Mouse (Mus musculus) small intestine, adult 2 months (tissue): ENCODE results near the gene Pi16. TPM values are rescaled to one million over a fixed set of nuclear protein-coding genes. Genes with fewer than 3 reads are reported as not detected.
A peak's percentile ranks its signal among the peaks of the same experiment; 100 is the strongest.

Source experiments
- H3K27ac ChIP-seq: fragments of 200-500 bp; 2 replicates; pipeline ENCODE4 v1.5.1; 2012; ENCODE audit warnings: low read depth, low read length, control low read depth, inconsistent platforms; ENCODE audit not compliant: insufficient read depth
- H3K27me3 ChIP-seq: fragments of 200-500 bp; 2 replicates; pipeline ENCODE4 v1.6.1; 2012; ENCODE audit warnings: mild to moderate bottlenecking, moderate library complexity, low read length, inconsistent platforms; ENCODE audit not compliant: control insufficient read depth, insufficient read depth
- H3K36me3 ChIP-seq: fragments of 200-500 bp; 2 replicates; pipeline ENCODE4 v1.6.1; 2012; ENCODE audit warnings: mild to moderate bottlenecking, low read length, control low read depth, inconsistent platforms; ENCODE audit not compliant: control insufficient read depth, insufficient read depth
- H3K4me1 ChIP-seq: fragments of 200-500 bp; 2 replicates; pipeline ENCODE4 v1.6.1; 2012; ENCODE audit warnings: low read length, inconsistent platforms, mixed read lengths; ENCODE audit not compliant: control insufficient read depth, insufficient read depth, insufficient read length
- H3K4me3 ChIP-seq: fragments of 200-500 bp; 2 replicates; pipeline ENCODE4 v1.5.1; 2012; ENCODE audit warnings: low read depth, mild to moderate bottlenecking, control low read depth, inconsistent platforms, low read length, moderate library complexity
- CTCF ChIP-seq: fragments of 200-500 bp; IDR thresholded peaks from 2 replicates; pipeline ENCODE4 v1.5.1; 2012; ENCODE audit warnings: low read depth, mild to moderate bottlenecking, control low read depth, inconsistent platforms, low read length, moderate library complexity, mixed read lengths; ENCODE audit not compliant: insufficient replicate concordance, insufficient read length; ENCODE audit errors: extremely low read depth
- POLR2A ChIP-seq: fragments of 200-500 bp; IDR thresholded peaks from 2 replicates; pipeline ENCODE4 v1.6.1; 2012; ENCODE audit warnings: low read depth, mild to moderate bottlenecking, control low read depth, inconsistent platforms, low read length, moderate library complexity
- WGBS: fragments of 180-500 bp; shearing (Covaris S2); methylation state at CpG from one replicate; pipeline ENCODE4 v1.1.7; 2018; 5-methylcytosine and 5-hydroxymethylcytosine counted together
- polyA plus RNA-seq: library from polyadenylated mRNA; depleted of rRNA; stranded (reverse); fragments of >200 nt; gene quantifications from 2 replicates; pipeline ENCODE4 v1.2.3, GENCODE M21; 2012

The Pi16 gene
- polyA plus RNA-seq, 1 experiment = 1.6 TPM

- peak overlapping the region; percentile 36 for H3K4me3 ChIP-seq
- H3K4me1 ChIP-seq = peaks cover 5% of the 10 kb centered on the region
- no peaks in the 10 kb centered on the region for H3K36me3 ChIP-seq
- 18% methylated on average over 18 of the region's 18 CpGs for WGBS
- no peak overlapping the region for H3K27ac ChIP-seq
- no peaks in the 10 kb centered on the region; the same call in 1 of the 2 replicates for H3K27me3 ChIP-seq
- TF ChIP-seq CTCF (no peak), POLR2A (no peak)
Measured at GRCm38 (mm10) chr17:29322603-29322962, 5.1 kb downstream of the Pi16 start.

GRCm38 (mm10) chr17:29323625-29324024 is 6.1 kb downstream of the Pi16 start:
- H3K4me3 ChIP-seq = no peak overlapping the region
- no peaks in the 10 kb centered on the region; the same call in 1 of the 2 replicates for H3K27me3 ChIP-seq
- TF ChIP-seq CTCF (no peak), POLR2A (no peak)
- H3K36me3 ChIP-seq = no peaks in the 10 kb centered on the region
- H3K4me1 ChIP-seq = peaks cover 5% of the 10 kb centered on the region
- 94% methylated on average over 3 of the region's 3 CpGs for WGBS
- no peak overlapping the region for H3K27ac ChIP-seq

- no peak overlapping the region for H3K4me3 ChIP-seq
- TF ChIP-seq CTCF (no peak), POLR2A (no peak)
- peaks cover 5% of the 10 kb centered on the region for H3K4me1 ChIP-seq
- 94% methylated on average over 13 of the region's 13 CpGs for WGBS
- H3K27ac ChIP-seq = no peak overlapping the region
- H3K27me3 ChIP-seq = no peaks in the 10 kb centered on the region; the same call in 1 of the 2 replicates
- H3K36me3 ChIP-seq = no peaks in the 10 kb centered on the region
Measured at GRCm38 (mm10) chr17:29325831-29326230, 8.4 kb downstream of the Pi16 start.

GRCm38 (mm10) chr17:29326531-29327529 is 9.3 kb downstream of the Pi16 start:
- WGBS = 39% methylated on average over 52 of the region's 52 CpGs
- no peak for TF ChIP-seq CTCF
- TF ChIP-seq POLR2A = no peak
- Histone ChIP-seq H3K27me3 (no peaks in the 10 kb centered on the region; the same call in 1 of the 2 replicates), H3K27ac (no peak overlapping the region), H3K36me3 (peaks cover 4% of the 10 kb centered on the region), H3K4me1 (peaks cover 5% of the 10 kb centered on the region), H3K4me3 (no peak overlapping the region)

- Histone ChIP-seq H3K27ac (no peak overlapping the region), H3K36me3 (peaks cover 12% of the 10 kb centered on the region), H3K27me3 (no peaks in the 10 kb centered on the region; the same call in 1 of the 2 replicates), H3K4me1 (peaks cover 2% of the 10 kb centered on the region; the same call in 1 of the 2 replicates), H3K4me3 (no peak overlapping the region)
- WGBS = 91% methylated on average over 9 of the region's 9 CpGs
- TF ChIP-seq CTCF (no peak), POLR2A (no peak)
Measured at GRCm38 (mm10) chr17:29327691-29328090, 10.2 kb downstream of the Pi16 start.

- H3K36me3 ChIP-seq = peaks cover 26% of the 10 kb centered on the region
- H3K4me1 ChIP-seq = no peaks in the 10 kb centered on the region
- no peaks in the 10 kb centered on the region; the same call in 1 of the 2 replicates for H3K27me3 ChIP-seq
- TF ChIP-seq POLR2A (no peak), CTCF (no peak)
- whole genome bisulfite sequencing = 81% methylated on average over 3 of the region's 3 CpGs
- no peak overlapping the region for H3K4me3 ChIP-seq
- no peak overlapping the region for H3K27ac ChIP-seq
Measured at GRCm38 (mm10) chr17:29330221-29330620, 12.7 kb downstream of the Pi16 start.
